Mouse (Mus musculus): Measurements from ENCODE around the gene Llph.

GRCm38 (mm10) chr10:120208575-120209538, 18.0 kb upstream of the Llph start:
- TF ChIP-seq MAFK (IDR thresholded peaks at IDR 0.05; ENCODE audit: insufficient read depth, low read depth, low read length) (no peak), ZC3H11A (IDR thresholded peaks at IDR 0.05; ENCODE audit: borderline replicate concordance, low read depth, low read length) (no peak), ZNF384 (IDR thresholded peaks at IDR 0.05; ENCODE audit: low read depth, low read length) (0 out of 2 replicates have a peak, but pooled peaks have one; percentile 45)

Data from ES-E14 (cell line).